Mouse (Mus musculus): ENCODE results near the gene Exosc6. TPM values are rescaled to one million over a fixed set of nuclear protein-coding genes. Genes with fewer than 3 reads are reported as not detected.
"Not testable (repeated sequence)": the region's sequence is repeated elsewhere in the genome, so short reads cannot be mapped to it uniquely, and the experiment has no call there.

The Exosc6 gene
- total RNA-seq, 2 experiments from 2014 or later = not detected

GRCm38 (mm10) chr8:111058946-111059572 is 2.9 kb downstream of the Exosc6 start:
- no peak for DNase-seq (ENCODE audit: low spot score)

GRCm38 (mm10) chr8:111061688-111062071 is 5.5 kb downstream of the Exosc6 start:
- DNase-seq (ENCODE audit: low spot score) = no peak

GRCm38 (mm10) chr8:111062072-111062757 is 6.1 kb downstream of the Exosc6 start:
- peak; percentile 86 for DNase-seq (ENCODE audit: low spot score)

- DNase-seq (ENCODE audit: low spot score) = no peak
Observed at GRCm38 (mm10) chr8:111062893-111063292, 6.8 kb downstream of the Exosc6 start.

- DNase-seq (ENCODE audit: low spot score) = no peak
Observed at GRCm38 (mm10) chr8:111066308-111066707, 10.2 kb downstream of the Exosc6 start.

- DNase-seq (ENCODE audit: low spot score) = no peak
Observed at GRCm38 (mm10) chr8:111067439-111067838, 11.3 kb downstream of the Exosc6 start.

GRCm38 (mm10) chr8:111068660-111069059 is 12.5 kb downstream of the Exosc6 start:
- DNase-seq (ENCODE audit: low spot score) = not testable (repeated sequence)

- DNase-seq (ENCODE audit: low spot score) = no peak
Observed at GRCm38 (mm10) chr8:111075926-111076325, 19.8 kb downstream of the Exosc6 start.

GRCm38 (mm10) chr8:111079461-111079860 is 23.3 kb downstream of the Exosc6 start:
- DNase-seq (ENCODE audit: low spot score) = no peak

GRCm38 (mm10) chr8:111079861-111080271 is 23.7 kb downstream of the Exosc6 start:
- DNase-seq (ENCODE audit: low spot score) = peak; percentile 51

GRCm38 (mm10) chr8:111081580-111082258 is 25.6 kb downstream of the Exosc6 start:
- DNase-seq (ENCODE audit: low spot score) = no peak

- DNase-seq (ENCODE audit: low spot score) = not testable (repeated sequence)
Observed at GRCm38 (mm10) chr8:111083936-111084335, 27.8 kb downstream of the Exosc6 start.

- peak; percentile 79 for DNase-seq (ENCODE audit: low spot score)
Observed at GRCm38 (mm10) chr8:111090126-111090525, 34.0 kb downstream of the Exosc6 start.

- DNase-seq (ENCODE audit: low spot score) = peak; percentile 64
Observed at GRCm38 (mm10) chr8:111091706-111092105, 35.6 kb downstream of the Exosc6 start.

GRCm38 (mm10) chr8:111092326-111092725 is 36.2 kb downstream of the Exosc6 start, which contains the start of gene Clec18a:
Gene Clec18a (minus strand): TSS chr8:111092426.
- DNase-seq (ENCODE audit: low spot score) = not testable (repeated sequence)

GRCm38 (mm10) chr8:111093865-111094718 is 38.0 kb downstream of the Exosc6 start, which contains the start of gene Pdpr:
Gene Pdpr (plus strand): TSS chr8:111094630.
- DNase-seq (ENCODE audit: low spot score) = peak; percentile 91

GRCm38 (mm10) chr8:111094719-111095302 is 38.7 kb downstream of the Exosc6 start:
- peak; percentile 12 for DNase-seq (ENCODE audit: low spot score)

Measured in gastrocnemius, adult 18-20 months (tissue).